Mouse (Mus musculus): Measurements from ENCODE around the gene Apip.
A peak's percentile ranks its signal among the peaks of the same experiment; 100 is the strongest.

Gene Apip

GRCm38 (mm10) chr2:103106172-103106571 is 32.7 kb downstream of the Apip start:
- no peak for DNase-seq

- DNase-seq = no peak
These were observed 38.2 kb downstream of the Apip start for GRCm38 (mm10) chr2:103111669-103112068.

GRCm38 (mm10) chr2:103117212-103117611 is 43.7 kb downstream of the Apip start:
- DNase-seq = no peak

GRCm38 (mm10) chr2:103118324-103119196 is 45.1 kb downstream of the Apip start:
- no peak for DNase-seq

- DNase-seq = peak; percentile 42 to 52
These were observed 45.9 kb downstream of the Apip start for GRCm38 (mm10) chr2:103119197-103119854.

GRCm38 (mm10) chr2:103129676-103130075 is 56.2 kb downstream of the Apip start:
- DNase-seq = no peak

- DNase-seq = peak; percentile 20 to 29
These were observed 57.7 kb downstream of the Apip start for GRCm38 (mm10) chr2:103131145-103131544.

GRCm38 (mm10) chr2:103138529-103139265 is 65.2 kb downstream of the Apip start:
- DNase-seq = peak; percentile 45 to 56
